Mouse (Mus musculus): ENCODE results near the gene Gne.

DNA sequence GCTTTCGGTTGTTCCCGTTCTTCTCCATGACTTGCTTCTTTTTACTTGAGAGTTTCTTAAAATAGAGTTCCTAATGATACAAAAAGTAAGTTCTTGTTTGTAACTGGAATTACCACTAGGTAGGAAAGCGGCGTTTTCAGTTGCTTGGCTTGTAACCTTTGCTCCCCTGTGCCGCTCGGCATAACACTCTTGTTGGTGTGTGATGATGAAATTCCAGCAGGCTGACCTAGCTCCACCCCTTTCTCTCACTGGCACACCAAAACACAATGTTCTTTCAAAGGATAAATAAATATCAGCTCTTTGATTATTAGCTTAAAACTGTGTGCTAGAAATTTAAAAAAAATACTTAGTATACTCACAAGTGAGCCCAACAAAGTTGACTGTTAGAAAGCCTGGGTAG is 17.1 kb downstream of the Gne start:
- TF ChIP-seq CTCF (IDR thresholded peaks at IDR 0.05; ENCODE audit: borderline replicate concordance, extremely low read depth, insufficient read depth, insufficient read length) (no peak), POLR2A (IDR thresholded peaks at IDR 0.05; ENCODE audit: borderline replicate concordance, extremely low read depth, insufficient read depth, insufficient read length, poor library complexity, severe bottlenecking) (no peak)
